Mouse (Mus musculus): ENCODE data around the gene Sash1. TPM values are rescaled to one million over a fixed set of nuclear protein-coding genes. Genes with fewer than 3 reads are reported as not detected.
A peak's percentile ranks its signal among the peaks of the same experiment; 100 is the strongest.

The Sash1 gene
- polyA plus RNA-seq, 1 experiment from 2014 or later = 6.4 TPM

DNA sequence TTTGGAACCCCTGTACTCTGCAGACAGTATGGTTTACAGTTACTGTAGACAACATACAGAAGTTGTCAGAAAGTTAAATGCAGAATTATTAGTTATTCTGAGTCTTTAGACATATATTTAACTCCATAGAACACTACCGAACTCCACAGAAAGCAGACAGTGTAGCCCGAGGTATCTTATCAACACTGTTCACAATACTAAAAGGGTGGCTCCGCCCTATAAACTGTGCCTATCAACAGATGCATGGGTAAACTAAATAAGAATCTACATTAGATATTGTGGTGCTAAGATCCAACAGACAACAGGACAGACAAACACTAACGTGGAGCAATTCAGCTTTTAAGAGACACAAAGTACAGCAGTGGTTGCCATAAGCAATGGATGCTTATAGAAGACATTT is 106.0 kb downstream of the Sash1 start:
- no peak overlapping the region for H3K27ac ChIP-seq (ENCODE audit: low read depth)
- no peaks in the 10 kb centered on the region for H3K9me3 ChIP-seq (ENCODE audit: low read depth, low read length)
- DNase-seq = no peak
- no peak for ATAC-seq (ENCODE audit: insufficient read depth)
- H3K4me3 ChIP-seq (ENCODE audit: low read depth, low read length) = no peak overlapping the region
- no peaks in the 10 kb centered on the region for H3K27me3 ChIP-seq (ENCODE audit: insufficient read depth, low read length)
- TF ChIP-seq CTCF (IDR thresholded peaks at IDR 0.05; ENCODE audit: low read depth) = no peak
- H3K36me3 ChIP-seq (ENCODE audit: insufficient read depth) = peaks cover 30% of the 10 kb centered on the region
- H3K4me1 ChIP-seq (ENCODE audit: insufficient read depth) = no peaks in the 10 kb centered on the region
- whole genome bisulfite sequencing = 92% methylated on average over 4 of the region's 4 CpGs
- H3K9ac ChIP-seq = no peak overlapping the region
- H3K4me2 ChIP-seq = no peak overlapping the region

- Histone ChIP-seq H3K4me3 (ENCODE audit: low read depth, low read length) (no peak overlapping the region), H3K9ac (no peak overlapping the region), H3K27me3 (ENCODE audit: insufficient read depth, low read length) (no peaks in the 10 kb centered on the region), H3K4me1 (ENCODE audit: insufficient read depth) (no peaks in the 10 kb centered on the region), H3K4me2 (no peak overlapping the region), H3K36me3 (ENCODE audit: insufficient read depth) (peaks cover 29% of the 10 kb centered on the region), H3K27ac (ENCODE audit: low read depth) (no peak overlapping the region), H3K9me3 (ENCODE audit: low read depth, low read length) (no peaks in the 10 kb centered on the region)
- ATAC-seq (ENCODE audit: insufficient read depth) (no peak), DNase-seq (no peak)
- WGBS = 88% methylated on average over 7 of the region's 7 CpGs
- peak; percentile 35; the same call in 1 of the 2 replicates for TF ChIP-seq CTCF (IDR thresholded peaks at IDR 0.05; ENCODE audit: low read depth)
These were observed 107.0 kb downstream of the Sash1 start for GRCm38 (mm10) chr10:8778845-8779244.

DNA sequence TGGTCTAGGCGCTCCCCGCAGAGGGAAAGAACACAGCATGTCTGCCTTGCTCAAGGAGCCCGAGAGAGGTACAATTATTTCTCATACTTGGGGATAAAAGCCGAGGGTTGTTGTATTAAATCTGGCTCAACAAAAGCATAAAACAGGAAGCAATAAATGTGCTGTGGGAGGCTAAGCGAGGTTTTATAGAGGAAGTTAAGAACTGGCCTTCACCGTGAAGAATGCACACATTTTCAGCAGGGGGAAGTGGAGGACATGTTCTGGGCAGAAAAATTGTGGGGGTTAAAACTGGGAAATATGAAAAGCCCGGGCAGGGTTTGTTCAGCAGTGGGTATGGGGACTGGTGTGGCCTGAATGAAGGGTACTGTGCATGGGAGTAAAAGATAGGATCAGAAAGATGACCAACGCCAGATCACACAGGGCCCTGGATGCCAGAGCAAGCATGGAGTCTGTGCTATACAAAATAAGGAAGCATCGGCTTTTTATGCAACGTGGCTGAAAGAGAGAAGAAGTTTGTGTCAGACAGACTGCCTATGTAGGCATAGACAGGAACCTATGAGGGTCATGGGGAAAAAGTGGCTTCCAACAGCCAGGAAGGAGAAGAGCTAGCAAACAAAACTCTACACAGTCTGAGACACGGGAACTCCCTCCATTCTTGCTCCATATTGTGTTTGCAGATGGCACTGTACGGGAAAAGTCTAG is 108.2 kb downstream of the Sash1 start:
- Histone ChIP-seq H3K4me1 (ENCODE audit: insufficient read depth) (no peaks in the 10 kb centered on the region), H3K9me3 (ENCODE audit: low read depth, low read length) (no peaks in the 10 kb centered on the region), H3K4me3 (ENCODE audit: low read depth, low read length) (no peak overlapping the region), H3K27ac (ENCODE audit: low read depth) (no peak overlapping the region), H3K4me2 (no peak overlapping the region), H3K27me3 (ENCODE audit: insufficient read depth, low read length) (no peaks in the 10 kb centered on the region), H3K9ac (no peak overlapping the region), H3K36me3 (ENCODE audit: insufficient read depth) (peaks cover 25% of the 10 kb centered on the region)
- 89% methylated on average over 12 of the region's 12 CpGs for WGBS
- DNase-seq (no peak), ATAC-seq (ENCODE audit: insufficient read depth) (no peak)
- no peak for TF ChIP-seq CTCF (IDR thresholded peaks at IDR 0.05; ENCODE audit: low read depth)

DNA sequence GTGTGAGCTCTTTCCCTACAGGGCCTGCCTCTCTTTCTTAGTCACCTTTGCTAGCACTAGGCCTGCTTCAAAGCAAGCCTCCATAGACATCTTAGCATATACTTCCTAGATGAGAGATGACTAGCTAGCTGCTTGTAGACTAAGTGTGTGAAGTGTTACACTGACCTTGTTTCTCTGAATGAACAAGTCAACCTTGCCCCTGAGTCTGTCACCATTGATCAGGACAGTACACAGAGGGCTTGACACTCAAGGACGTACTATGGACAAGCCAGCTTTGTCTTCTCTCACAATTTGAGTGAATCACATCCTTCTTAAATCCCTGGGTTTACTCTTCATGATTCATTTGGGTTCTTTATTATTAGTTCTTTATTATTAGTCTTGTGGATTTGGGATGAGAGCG is 109.1 kb downstream of the Sash1 start:
- 96% methylated on average over 2 of the region's 2 CpGs for WGBS
- Histone ChIP-seq H3K4me2 (no peak overlapping the region), H3K4me3 (ENCODE audit: low read depth, low read length) (no peak overlapping the region), H3K9me3 (ENCODE audit: low read depth, low read length) (no peaks in the 10 kb centered on the region), H3K27me3 (ENCODE audit: insufficient read depth, low read length) (no peaks in the 10 kb centered on the region), H3K27ac (ENCODE audit: low read depth) (no peak overlapping the region), H3K4me1 (ENCODE audit: insufficient read depth) (0 out of 2 replicates have a peak, but pooled peaks cover 5% of the 10 kb centered on the region), H3K36me3 (ENCODE audit: insufficient read depth) (peaks cover 21% of the 10 kb centered on the region), H3K9ac (no peak overlapping the region)
- no peak for TF ChIP-seq CTCF (IDR thresholded peaks at IDR 0.05; ENCODE audit: low read depth)
- no peak for DNase-seq
- no peak for ATAC-seq (ENCODE audit: insufficient read depth)

- Histone ChIP-seq H3K4me2 (no peak overlapping the region), H3K4me3 (ENCODE audit: low read depth, low read length) (no peak overlapping the region), H3K9ac (no peak overlapping the region), H3K27ac (ENCODE audit: low read depth) (no peak overlapping the region), H3K9me3 (ENCODE audit: low read depth, low read length) (no peaks in the 10 kb centered on the region), H3K4me1 (ENCODE audit: insufficient read depth) (0 out of 2 replicates have a peak, but pooled peaks cover 5% of the 10 kb centered on the region), H3K27me3 (ENCODE audit: insufficient read depth, low read length) (no peaks in the 10 kb centered on the region), H3K36me3 (ENCODE audit: insufficient read depth) (peaks cover 18% of the 10 kb centered on the region)
- WGBS = 62% methylated on average over 2 of the region's 2 CpGs
- DNase-seq = peak; percentile 56
- TF ChIP-seq CTCF (IDR thresholded peaks at IDR 0.05; ENCODE audit: low read depth) = no peak
- no peak for ATAC-seq (ENCODE audit: insufficient read depth)
These were observed 110.1 kb downstream of the Sash1 start for GRCm38 (mm10) chr10:8775794-8776193.

DNA sequence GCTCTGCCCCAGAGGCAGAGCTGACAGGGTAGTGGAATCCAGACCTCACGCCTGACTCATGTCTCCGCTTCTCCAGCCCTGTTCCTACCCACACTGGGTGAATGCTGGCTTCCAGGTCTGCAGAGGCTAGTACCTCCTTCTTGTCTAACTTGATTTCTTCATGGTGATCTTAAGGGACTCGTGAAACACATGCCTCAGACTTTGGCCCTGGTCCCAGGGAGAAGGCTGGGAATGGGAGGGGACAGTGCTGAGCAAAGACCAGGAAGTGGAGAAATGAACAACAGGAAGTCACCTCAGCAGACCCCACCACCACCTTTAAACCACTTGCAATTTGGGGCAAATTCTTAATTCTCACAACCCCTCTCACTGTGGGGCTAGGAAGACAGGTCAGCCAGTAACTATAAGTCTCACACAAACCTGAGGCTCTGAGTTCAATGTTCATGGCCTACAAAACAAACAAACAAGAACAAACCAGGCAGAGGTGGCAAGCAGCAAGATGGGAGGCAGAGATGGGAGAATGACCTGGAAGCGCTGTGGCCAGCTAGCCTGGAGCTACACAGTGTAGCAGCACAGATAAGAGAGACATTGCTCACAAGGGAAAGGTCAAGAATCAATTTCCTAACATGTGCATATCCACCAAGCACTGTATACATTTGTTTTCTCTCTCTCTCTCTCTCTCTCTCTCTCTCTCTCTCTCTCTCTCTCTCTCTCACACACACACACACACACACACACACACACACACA is 113.2 kb downstream of the Sash1 start:
- Histone ChIP-seq H3K4me3 (ENCODE audit: low read depth, low read length) (no peak overlapping the region), H3K9me3 (ENCODE audit: low read depth, low read length) (no peaks in the 10 kb centered on the region; the same call in 1 of the 2 replicates), H3K27ac (ENCODE audit: low read depth) (no peak overlapping the region), H3K9ac (no peak overlapping the region), H3K36me3 (ENCODE audit: insufficient read depth) (peaks cover 10% of the 10 kb centered on the region; the same call in 1 of the 2 replicates), H3K4me1 (ENCODE audit: insufficient read depth) (0 out of 2 replicates have a peak, but pooled peaks cover 5% of the 10 kb centered on the region), H3K4me2 (no peak overlapping the region), H3K27me3 (ENCODE audit: insufficient read depth, low read length) (no peaks in the 10 kb centered on the region)
- 69% methylated on average over 4 of the region's 4 CpGs for WGBS
- peak; percentile 47; the same call in 1 of the 2 replicates for ATAC-seq (ENCODE audit: insufficient read depth)
- DNase-seq = peak; percentile 64
- no peak for TF ChIP-seq CTCF (IDR thresholded peaks at IDR 0.05; ENCODE audit: low read depth)

Measured in lung, embryonic 14.5 days (tissue).